Mouse (Mus musculus) heart, adult 2 months (tissue): ENCODE results near the gene Pkib.

Source experiments
- CTCF ChIP-seq: fragments of 200-600 bp; IDR thresholded peaks from 2 replicates; pipeline ENCODE4 v1.8.1; 2022; ENCODE audit warnings: antibody characterized with exemption, mild to moderate bottlenecking, moderate library complexity
- EP300 ChIP-seq: fragments of 200-500 bp; IDR thresholded peaks from 2 replicates; pipeline ENCODE4 v1.6.1; 2011; ENCODE audit warnings: low read depth, low read length, control low read depth; ENCODE audit not compliant: insufficient read depth
- POLR2A ChIP-seq: fragments of 200-500 bp; IDR thresholded peaks from 2 replicates; pipeline ENCODE4 v1.6.1; 2011; ENCODE audit warnings: mild to moderate bottlenecking, low read depth, low read length, control low read depth; ENCODE audit not compliant: insufficient read depth

DNA sequence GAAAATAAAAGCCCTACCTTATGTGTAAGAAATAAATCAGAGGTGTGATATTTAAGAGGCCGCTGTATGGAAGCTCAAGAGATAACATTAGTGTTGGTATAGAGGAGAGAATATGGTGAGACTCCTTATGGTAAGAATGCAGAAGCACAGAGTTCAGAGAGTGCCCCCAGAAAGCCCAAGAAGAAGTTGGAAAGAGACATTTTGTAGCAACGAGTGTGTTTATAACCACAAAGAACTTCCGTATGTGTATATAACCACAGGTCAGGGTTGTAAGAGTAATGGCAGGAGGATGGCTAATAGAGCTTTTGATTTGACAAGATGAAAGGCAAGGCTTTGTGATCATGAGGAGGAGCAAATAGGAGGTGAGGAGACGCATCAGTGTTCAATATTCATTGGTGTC is 6.5 kb downstream of the Pkib start:
- TF ChIP-seq EP300 (no peak), CTCF (no peak), POLR2A (no peak)
